Mouse (Mus musculus) CD4-positive, CD25-positive, alpha-beta regulatory T cell, adult 2 months (primary cell): ENCODE measurements around the gene Sumo2.
A peak's percentile ranks its signal among the peaks of the same experiment; 100 is the strongest.
"Not testable (repeated sequence)": the region's sequence is repeated elsewhere in the genome, so short reads cannot be mapped to it uniquely, and the experiment has no call there.

Experiments
- DNase-seq: peaks from one replicate; pipeline ENCODE4 v3.0.0-alpha.2; 2012; ENCODE audit warnings: low read depth, low spot score

Gene Sumo2

DNA sequence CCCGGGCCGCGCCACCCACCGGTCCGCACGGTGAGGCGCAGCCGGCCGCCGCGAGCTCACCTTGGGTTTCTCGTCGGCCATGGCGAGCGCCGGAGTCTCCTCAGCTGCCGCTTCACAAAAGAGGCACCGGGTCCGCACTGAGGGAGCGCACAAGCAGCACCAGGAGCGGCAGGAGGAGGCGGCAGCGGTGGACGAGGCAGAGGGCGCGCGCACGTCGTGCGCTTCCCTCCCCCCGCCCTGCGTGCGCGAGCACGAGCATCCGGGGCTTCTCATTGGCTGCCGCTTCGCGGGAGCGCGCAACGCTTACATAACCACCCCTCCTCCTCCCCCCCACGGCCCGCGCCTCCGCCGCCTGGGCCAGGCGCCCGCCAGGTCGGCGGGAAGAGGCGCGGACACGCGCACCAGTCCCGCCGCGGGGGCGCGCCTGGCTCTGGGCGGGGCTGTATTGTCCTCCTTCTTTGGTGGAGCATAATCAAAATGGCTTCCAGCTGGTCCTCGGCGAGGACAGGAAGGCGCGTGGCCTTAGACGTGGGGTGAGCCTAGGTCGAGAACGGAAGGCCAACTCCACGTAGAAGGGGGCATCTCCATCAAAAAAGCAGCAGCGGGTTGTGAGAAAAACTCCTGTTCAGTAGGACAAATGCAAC is at the start of gene Sumo2:
TSS of gene Sumo2 (minus strand) at position 239 of the 644 bp plus-strand sequence.
- DNase-seq = peak; percentile 98

- DNase-seq = no peak
These were observed 49.6 kb upstream of the Sumo2 start for GRCm38 (mm10) chr11:115585573-115586100.

- DNase-seq = no peak
These were observed 48.4 kb upstream of the Sumo2 start for GRCm38 (mm10) chr11:115584376-115585073.

DNA sequence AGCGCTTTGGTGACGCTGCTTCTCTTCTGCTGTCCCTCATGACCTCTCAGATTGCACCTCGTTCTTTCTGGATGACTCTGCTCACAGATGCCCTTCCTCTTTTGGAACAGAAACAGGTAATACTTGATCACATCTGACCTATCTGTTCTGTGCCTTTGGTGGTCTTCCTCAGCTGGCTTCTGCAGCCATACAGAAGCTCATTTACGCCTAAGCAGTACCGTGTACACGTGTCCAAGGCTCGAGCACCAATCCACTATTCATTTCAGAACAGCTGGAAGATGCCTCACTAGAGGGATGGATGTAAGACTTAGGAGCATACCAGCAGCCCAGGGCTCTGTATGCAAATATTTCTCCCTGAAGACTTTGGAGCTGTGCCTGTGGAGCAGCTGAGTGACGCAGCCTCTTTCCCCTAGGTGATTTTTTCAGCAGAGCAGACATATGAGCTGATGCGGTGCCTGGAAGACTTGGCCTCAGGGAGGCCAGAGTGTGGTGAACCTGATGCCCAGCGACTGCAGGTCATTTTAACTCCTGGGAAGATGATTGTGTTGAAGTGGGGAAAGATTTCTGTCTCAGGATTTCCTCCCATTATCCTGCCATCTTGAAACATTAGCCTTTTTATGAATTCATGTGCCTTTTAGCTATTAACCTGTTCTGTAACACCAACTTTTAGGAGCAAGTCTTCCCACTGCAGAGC is 47.0 kb upstream of the Sumo2 start:
- no peak for DNase-seq

DNA sequence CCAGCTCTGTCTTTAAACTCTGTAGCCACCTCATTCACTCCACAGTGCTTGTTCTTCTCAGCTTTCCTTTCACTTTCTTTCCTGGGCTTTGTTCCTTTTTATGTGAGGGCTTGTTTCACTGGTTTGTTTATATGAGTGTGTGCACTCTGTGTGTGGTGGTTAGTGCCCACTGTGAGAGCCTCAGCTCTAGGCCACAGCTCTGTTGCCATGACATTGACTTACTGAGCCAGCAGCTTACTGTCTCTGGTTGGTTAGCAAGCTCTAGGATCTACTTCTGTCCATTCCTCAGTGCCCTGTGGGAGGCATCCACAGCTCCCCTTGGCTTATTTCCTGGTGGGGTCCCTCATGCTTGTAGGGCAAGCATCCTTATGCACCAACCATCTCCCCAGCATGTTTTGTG is 43.0 kb upstream of the Sumo2 start:
- DNase-seq = no peak

- no peak for DNase-seq
These were observed 28.9 kb upstream of the Sumo2 start for GRCm38 (mm10) chr11:115564961-115565360.

- peak; percentile 98 for DNase-seq
These were observed 28.2 kb upstream of the Sumo2 start, which contains the start of gene Nup85 for GRCm38 (mm10) chr11:115564064-115564809. TSS of gene Nup85 (plus strand) at chr11:115564434.

DNA sequence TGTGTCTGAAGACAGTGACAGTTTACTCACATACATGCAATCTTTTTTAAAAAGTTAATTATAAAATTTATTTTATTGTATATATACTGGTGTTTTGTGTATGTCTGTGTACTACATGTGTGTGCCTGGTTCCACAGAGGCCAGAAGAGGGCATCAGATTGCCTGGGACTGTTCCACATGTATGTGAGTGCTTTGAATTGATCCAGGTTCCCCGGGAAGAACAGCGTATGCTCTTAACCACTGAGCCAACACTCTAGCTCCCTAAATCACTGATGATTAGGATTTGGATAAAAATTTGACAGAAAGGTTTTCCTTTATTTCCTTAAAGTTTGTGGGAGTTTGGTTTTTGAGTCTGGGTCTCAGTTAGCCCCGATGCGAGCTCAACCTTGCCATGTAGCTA is 27.3 kb upstream of the Sumo2 start:
- peak; percentile 46 for DNase-seq

GRCm38 (mm10) chr11:115555717-115556116 is 19.6 kb upstream of the Sumo2 start:
- DNase-seq = no peak

GRCm38 (mm10) chr11:115552783-115553182 is 16.7 kb upstream of the Sumo2 start:
- peak; percentile 66 for DNase-seq

- DNase-seq = no peak
These were observed 7.5 kb upstream of the Sumo2 start for GRCm38 (mm10) chr11:115543571-115543970.

GRCm38 (mm10) chr11:115538045-115538444 is 2.0 kb upstream of the Sumo2 start:
- DNase-seq = peak; percentile 42

GRCm38 (mm10) chr11:115536856-115537568 is 936 bp upstream of the Sumo2 start:
- DNase-seq = peak; percentile 41

GRCm38 (mm10) chr11:115535401-115536037 is 557 bp downstream of the Sumo2 start:
- peak; percentile 85 for DNase-seq

GRCm38 (mm10) chr11:115534759-115535371 is 1.2 kb downstream of the Sumo2 start:
- DNase-seq = peak; percentile 25

DNA sequence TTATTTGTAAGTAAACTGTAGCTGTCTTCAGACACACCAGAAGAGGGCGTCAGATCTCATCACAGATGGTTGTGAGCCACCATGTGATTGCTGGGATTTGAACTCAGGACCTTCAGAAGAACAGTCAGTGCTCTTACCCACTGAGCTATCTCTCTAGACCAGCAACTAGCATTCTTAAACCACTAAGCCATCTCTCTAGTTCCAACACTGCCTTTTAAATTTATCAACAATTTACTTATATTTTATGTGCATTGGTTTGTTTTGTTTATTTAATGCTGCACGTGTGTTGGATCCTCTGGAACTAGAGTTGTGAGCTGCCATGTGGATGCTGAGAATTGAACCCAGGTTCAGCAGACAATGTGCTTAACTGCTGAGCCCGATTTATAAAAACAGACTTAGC is 9.6 kb downstream of the Sumo2 start:
- DNase-seq = not testable (repeated sequence)

- no peak for DNase-seq
These were observed 13.4 kb downstream of the Sumo2 start for GRCm38 (mm10) chr11:115522703-115523102.

- DNase-seq = no peak
These were observed 13.8 kb downstream of the Sumo2 start for GRCm38 (mm10) chr11:115522238-115522637.

GRCm38 (mm10) chr11:115521080-115521479 is 15.0 kb downstream of the Sumo2 start:
- no peak for DNase-seq

DNA sequence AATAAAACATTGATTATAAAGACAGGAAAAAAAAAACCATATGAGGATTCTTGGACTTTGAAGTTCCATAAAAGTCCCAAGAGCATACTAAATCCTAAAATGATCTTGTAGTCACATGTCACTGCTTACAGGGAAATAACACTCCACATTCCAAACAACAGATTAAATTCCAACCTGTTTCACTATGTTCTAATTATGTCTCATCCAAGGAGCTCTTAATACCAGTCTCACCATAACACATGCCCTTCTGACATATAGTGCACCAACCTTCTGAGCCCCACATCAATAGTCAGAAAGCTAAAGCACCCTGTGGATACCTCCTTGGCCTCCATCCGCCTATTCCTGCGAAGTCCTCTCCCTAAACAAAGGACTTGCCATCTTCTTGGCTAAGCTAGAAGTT is 15.9 kb downstream of the Sumo2 start:
- no peak for DNase-seq
